Mouse (Mus musculus) MEL (cell line): Measurements from ENCODE around the gene Cc2d1a. TPM values are rescaled to one million over a fixed set of nuclear protein-coding genes. Genes with fewer than 3 reads are reported as not detected.
A peak's percentile ranks its signal among the peaks of the same experiment; 100 is the strongest.

Experiments
- DNase-seq: peaks from one replicate; pipeline ENCODE4 v3.0.0; 2011; ENCODE audit warnings: low read depth, low spot score
- H3K27ac ChIP-seq: 2 replicates; pipeline ENCODE4 v1.5.1; 2012; ENCODE audit warnings: low read depth, mild to moderate bottlenecking, control low read depth, low read length, moderate library complexity; ENCODE audit not compliant: control insufficient read depth
- H3K27me3 ChIP-seq, 2 experiments: fragments of 150-350 bp in 1 of 2; sonication (generic) in 1 of 2; 2 replicates each; pipeline ENCODE4 v1.6.1; 2012; ENCODE audit warnings: low read length in 2 of 2, mild to moderate bottlenecking in 2 of 2, improper control_type of control experiment in 1 of 2, moderate library complexity in 1 of 2; ENCODE audit not compliant: insufficient read depth in 2 of 2, control insufficient read depth in 1 of 2
- H3K36me3 ChIP-seq, 2 experiments: 2 replicates each; pipeline ENCODE4 v1.6.1; 2012 to 2014; ENCODE audit warnings: low read length in 2 of 2, improper control_type of control experiment in 1 of 2, inconsistent platforms in 1 of 2, mild to moderate bottlenecking in 1 of 2; ENCODE audit not compliant: insufficient read depth in 2 of 2, control insufficient read depth in 1 of 2
- H3K4me1 ChIP-seq, 2 experiments: fragments of 150-350 bp in 1 of 2; sonication (generic) in 1 of 2; 2 replicates each; pipeline ENCODE4 v1.6.1; 2012; ENCODE audit warnings: low read length in 2 of 2, improper control_type of control experiment in 1 of 2, mild to moderate bottlenecking in 1 of 2; ENCODE audit not compliant: insufficient read depth in 2 of 2, control insufficient read depth in 1 of 2
- H3K4me3 ChIP-seq, 2 experiments: fragments of 150-350 bp in 1 of 2; sonication (generic) in 1 of 2; 2 replicates each; pipeline ENCODE4 v1.5.1; 2012; ENCODE audit warnings: low read depth in 2 of 2, low read length in 2 of 2, mild to moderate bottlenecking in 2 of 2, moderate library complexity in 2 of 2, control low read depth in 1 of 2, improper control_type of control experiment in 1 of 2; ENCODE audit not compliant: control insufficient read depth in 1 of 2, insufficient read depth in 1 of 2
- H3K79me2 ChIP-seq: 2 replicates; pipeline ENCODE4 v1.6.1; 2012; ENCODE audit warnings: mild to moderate bottlenecking, low read length, moderate library complexity; ENCODE audit not compliant: control insufficient read depth, poor library complexity, insufficient read depth
- H3K9ac ChIP-seq: 2 replicates; pipeline ENCODE4 v1.6.1; 2012; ENCODE audit warnings: low read depth, mild to moderate bottlenecking, control low read depth, low read length, moderate library complexity; ENCODE audit not compliant: control insufficient read depth, poor library complexity, severe bottlenecking
- H3K9me3 ChIP-seq: fragments of 150-350 bp; sonication (generic); replicated peaks from 2 replicates; pipeline ENCODE4 v1.6.1; 2012; ENCODE audit warnings: mild to moderate bottlenecking, low read length, improper control_type of control experiment, moderate library complexity; ENCODE audit not compliant: insufficient read depth
- CTCF ChIP-seq, 3 experiments: IDR thresholded peaks in 2 of 3; conservative IDR thresholded peaks in 1 of 3; 2 replicates each; pipeline ENCODE4 v1.5.1; 2011 to 2012; ENCODE audit warnings: low read length in 3 of 3, low read depth in 2 of 3, mild to moderate bottlenecking in 2 of 3, improper control_type of control experiment in 1 of 3, inconsistent platforms in 1 of 3, mixed read lengths in 1 of 3, moderate library complexity in 1 of 3; ENCODE audit not compliant: control insufficient read depth in 1 of 3, insufficient read depth in 1 of 3, poor library complexity in 1 of 3, severe bottlenecking in 1 of 3
- E2F4 ChIP-seq: IDR thresholded peaks from 2 replicates; pipeline ENCODE4 v1.6.1; 2011; ENCODE audit warnings: low read depth, low read length, improper control_type of control experiment, borderline replicate concordance
- EP300 ChIP-seq, 2 experiments: IDR thresholded peaks; 2 replicates each; pipeline ENCODE4 v1.6.1; 2011; ENCODE audit warnings: improper control_type of control experiment in 2 of 2, low read length in 2 of 2, low read depth in 1 of 2, mild to moderate bottlenecking in 1 of 2
- ETS1 ChIP-seq: IDR thresholded peaks from 2 replicates; pipeline ENCODE4 v1.6.1; 2012; ENCODE audit warnings: low read depth, mild to moderate bottlenecking, inconsistent platforms, low read length, improper control_type of control experiment, moderate library complexity
- HCFC1 ChIP-seq: IDR thresholded peaks from 2 replicates; pipeline ENCODE4 v1.6.1; 2012; ENCODE audit warnings: low read depth, mild to moderate bottlenecking, inconsistent platforms, low read length, improper control_type of control experiment, moderate library complexity
- JUND ChIP-seq: IDR thresholded peaks from 2 replicates; pipeline ENCODE4 v1.6.1; 2011; ENCODE audit warnings: low read depth, mild to moderate bottlenecking, improper control_type of control experiment, low read length
- MAX ChIP-seq: IDR thresholded peaks from 2 replicates; pipeline ENCODE4 v1.6.1; 2011; ENCODE audit warnings: low read length, improper control_type of control experiment
- MAZ ChIP-seq: IDR thresholded peaks from 2 replicates; pipeline ENCODE4 v1.6.1; 2012; ENCODE audit warnings: low read depth, mild to moderate bottlenecking, inconsistent platforms, low read length, improper control_type of control experiment
- MXI1 ChIP-seq: IDR thresholded peaks from 2 replicates; pipeline ENCODE4 v1.6.1; 2011; ENCODE audit warnings: mild to moderate bottlenecking, low read depth, low read length, improper control_type of control experiment
- NELFE ChIP-seq: IDR thresholded peaks from 2 replicates; pipeline ENCODE4 v1.6.1; 2011; ENCODE audit warnings: low read depth, low read length, improper control_type of control experiment
- POLR2A ChIP-seq, 2 experiments: IDR thresholded peaks; 2 replicates each; pipeline ENCODE4 v1.6.1; 2011 to 2012; ENCODE audit warnings: low read length in 2 of 2, mild to moderate bottlenecking in 2 of 2, control low read depth in 1 of 2, improper control_type of control experiment in 1 of 2, low read depth in 1 of 2, moderate library complexity in 1 of 2; ENCODE audit not compliant: control insufficient read depth in 1 of 2, insufficient read depth in 1 of 2, poor library complexity in 1 of 2
- POLR2AphosphoS5 ChIP-seq: IDR thresholded peaks from 2 replicates; pipeline ENCODE4 v1.6.1; 2012; ENCODE audit warnings: low read depth, borderline replicate concordance, mild to moderate bottlenecking, inconsistent platforms, low read length, moderate library complexity, mixed read lengths
- SIN3A ChIP-seq: IDR thresholded peaks from 2 replicates; pipeline ENCODE4 v1.6.1; 2012; ENCODE audit warnings: low read length, improper control_type of control experiment, inconsistent platforms
- TBP ChIP-seq: IDR thresholded peaks from 2 replicates; pipeline ENCODE4 v1.8.0; 2011; ENCODE audit warnings: low read depth, low read length, improper control_type of control experiment
- TCF12 ChIP-seq: IDR thresholded peaks from 2 replicates; pipeline ENCODE4 v1.6.1; 2014; ENCODE audit warnings: low read depth, mild to moderate bottlenecking, inconsistent platforms, low read length, improper control_type of control experiment, moderate library complexity
- UBTF ChIP-seq: IDR thresholded peaks from 2 replicates; pipeline ENCODE4 v1.6.1; 2012; ENCODE audit warnings: low read depth, mild to moderate bottlenecking, inconsistent platforms, low read length, improper control_type of control experiment, moderate library complexity, borderline replicate concordance; ENCODE audit not compliant: insufficient read depth
- USF1 ChIP-seq: IDR thresholded peaks from 2 replicates; pipeline ENCODE4 v1.6.1; 2014; ENCODE audit warnings: low read depth, mild to moderate bottlenecking, inconsistent platforms, low read length, improper control_type of control experiment, moderate library complexity
- ZKSCAN1 ChIP-seq: IDR thresholded peaks from 2 replicates; pipeline ENCODE4 v1.6.1; 2012; ENCODE audit warnings: low read depth, mild to moderate bottlenecking, inconsistent platforms, low read length, improper control_type of control experiment, moderate library complexity
- polyA plus RNA-seq, 2 experiments: library from polyadenylated mRNA; stranded (reverse) in 1 of 2; unstranded in 1 of 2; fragments of >175 nt in 1 of 2; fragments of >200 nt in 1 of 2; gene quantifications; 2 replicates each; pipeline versions ENCODE4 v1.2.1 to v1.2.4; 2012; ENCODE audit warnings: low replicate concordance in 2 of 2, low read depth in 1 of 2; ENCODE audit not compliant: insufficient read length in 2 of 2, insufficient read depth in 1 of 2, missing spikeins in 1 of 2
- total RNA-seq: library from RNA; depleted of rRNA; stranded (reverse); fragments of 300-350 nt; gene quantifications from 2 replicates; pipeline ENCODE4 v1.2.3, GENCODE M21; 2012

Cc2d1a gene
- total and polyA plus RNA-seq, 3 experiments = 9.1 to 18.7 TPM; not detected in 1

DNA sequence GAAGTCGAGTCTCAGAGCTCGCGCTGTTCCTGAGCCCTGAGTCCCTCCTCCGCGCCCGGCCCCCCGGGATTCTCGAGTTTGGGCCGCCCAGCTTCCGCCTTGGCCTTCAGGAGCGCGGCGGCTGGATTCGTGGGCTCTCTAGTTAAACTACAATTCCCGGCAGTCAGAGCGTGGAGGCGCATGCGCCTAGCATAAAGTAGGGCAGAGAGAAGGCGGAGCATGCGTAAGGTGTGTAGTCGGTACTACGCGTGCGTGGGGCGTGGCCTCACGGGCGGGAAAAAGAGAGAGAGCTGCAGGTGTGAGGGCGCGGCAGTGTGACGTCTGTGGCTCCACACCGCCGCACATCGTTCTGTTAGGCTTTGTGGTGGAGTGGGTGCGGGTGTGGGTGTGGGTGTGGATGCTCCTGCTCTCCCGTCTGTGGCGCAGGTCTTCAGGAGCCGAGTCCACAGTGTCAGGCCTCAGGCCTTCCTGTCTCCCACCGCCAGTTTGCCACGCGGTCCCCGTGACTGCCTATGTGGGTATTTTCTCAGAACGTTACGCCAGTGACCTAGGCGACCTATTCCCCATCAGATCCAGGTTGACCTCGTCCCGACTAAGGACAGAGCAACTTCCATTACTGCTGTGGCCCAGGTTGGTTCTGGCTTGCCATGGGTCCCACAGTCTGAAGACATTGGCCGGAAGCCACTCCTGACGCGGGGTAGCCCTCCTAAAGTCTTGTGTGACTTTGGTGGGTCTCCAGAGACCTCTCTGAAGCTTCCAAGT is at the start of gene Cc2d1a, which contains the start of gene 4930432K21Rik (continued):
- TF ChIP-seq CTCF (IDR thresholded peaks at IDR 0.05 in 2 of 3, conservative IDR thresholded peaks at IDR 0.05 in 1 of 3; ENCODE audit: control insufficient read depth in 1 of 3, insufficient read depth in 1 of 3, low read depth in 2 of 3, low read length in 3 of 3, poor library complexity in 1 of 3, severe bottlenecking in 1 of 3) = no peak
- TF ChIP-seq E2F4 = peak; percentile 92
- TF ChIP-seq POLR2A (IDR thresholded peaks at IDR 0.05; ENCODE audit: control insufficient read depth in 1 of 2, insufficient read depth in 1 of 2, low read depth in 1 of 2, low read length in 2 of 2, poor library complexity in 1 of 2) = peak in 1 of 2 experiments; percentile 62; a peak in 2 of 4 replicates
- TF ChIP-seq USF1 = no peak

DNA sequence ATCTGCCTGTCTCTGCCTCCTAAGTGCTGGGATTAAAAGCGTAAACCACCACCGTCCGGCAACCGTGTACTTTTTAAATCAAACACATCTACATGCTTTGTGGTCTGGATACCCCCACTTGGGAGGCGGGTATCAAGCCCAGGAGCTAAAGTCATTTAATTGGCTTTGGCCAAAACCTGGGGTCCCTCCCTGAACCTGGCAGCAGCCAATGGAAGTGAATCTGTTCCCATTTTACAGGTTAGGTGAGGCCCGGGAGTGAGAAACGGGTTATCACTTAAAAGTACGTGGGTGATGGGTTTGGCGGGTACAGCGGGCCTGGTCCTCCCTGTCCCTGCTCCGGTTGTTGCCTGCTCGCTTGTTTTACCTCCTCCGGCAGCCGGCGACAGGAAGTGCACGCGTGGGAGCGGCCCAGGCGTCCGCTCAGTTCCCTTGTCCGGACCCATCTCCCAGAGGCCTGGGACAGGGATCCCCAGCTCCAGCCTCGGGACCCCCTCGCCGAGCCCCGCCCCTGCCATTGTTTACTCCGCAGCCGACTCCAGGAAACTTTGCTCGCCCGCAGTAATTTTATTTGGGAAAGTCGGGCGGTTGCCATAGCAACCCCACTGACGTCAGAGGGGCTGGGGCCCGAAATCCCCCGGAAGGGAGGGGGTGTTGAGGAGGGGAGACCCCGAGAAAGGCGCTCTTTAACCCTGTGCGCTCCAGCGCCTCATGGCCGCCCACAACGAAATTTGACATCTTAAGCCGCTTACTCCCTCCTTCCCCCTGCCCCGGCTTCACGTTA is 49.6 kb upstream of the Cc2d1a start:
- H3K27ac ChIP-seq = peak overlapping the region; percentile 44
- peak; percentile 68 for DNase-seq
- H3K27me3 ChIP-seq = no peaks in the 10 kb centered on the region
- peak overlapping the region; percentile 65 for H3K9ac ChIP-seq
- peaks cover 3% of the 10 kb centered on the region; the same call in 1 of the 2 replicates for H3K79me2 ChIP-seq
- H3K4me1 ChIP-seq = peaks cover 1 to 24% of the 10 kb centered on the region in 2 experiments
- peaks cover 0 to 7% of the 10 kb centered on the region in 2 experiments; a peak in 2 of 4 replicates for H3K36me3 ChIP-seq
- H3K9me3 ChIP-seq = no peaks in the 10 kb centered on the region
- TF ChIP-seq MXI1 = no peak
- peak; percentile 39 for TF ChIP-seq HCFC1
- peak; percentile 68; the same call in 1 of the 2 replicates for TF ChIP-seq MAZ
- no peak for TF ChIP-seq ZKSCAN1
- TF ChIP-seq SIN3A = no peak; the same call in 1 of the 2 replicates
- peak overlapping the region; percentile 58 to 68 for H3K4me3 ChIP-seq

DNA sequence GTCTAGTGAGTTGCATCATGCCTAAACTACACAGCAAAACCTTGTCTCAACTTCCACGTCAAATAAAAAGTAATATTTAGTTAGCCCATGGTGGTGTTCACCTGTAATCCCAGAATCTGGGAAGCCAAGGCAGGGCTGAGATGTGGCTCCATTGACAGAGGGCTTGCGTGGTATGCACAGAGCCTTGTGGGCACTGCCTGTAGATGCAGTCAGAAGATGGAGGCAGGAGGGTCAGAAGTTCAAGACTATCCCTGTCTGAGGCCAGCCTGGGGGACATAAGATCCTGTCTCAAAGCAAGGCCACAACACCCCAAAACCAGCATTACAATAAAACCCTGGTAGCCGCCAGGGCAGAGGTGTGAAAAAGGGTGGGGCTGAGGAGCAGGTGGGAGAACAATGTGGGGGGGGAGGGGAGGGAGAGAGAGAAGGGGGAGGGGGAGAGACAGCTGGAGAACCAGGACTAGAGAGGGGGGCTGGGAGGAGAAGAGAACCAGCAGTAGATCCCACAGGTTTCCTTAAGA is 46.5 kb upstream of the Cc2d1a start:
- H3K79me2 ChIP-seq = peaks cover 1% of the 10 kb centered on the region; the same call in 1 of the 2 replicates
- H3K4me1 ChIP-seq = peaks cover 4 to 21% of the 10 kb centered on the region in 2 experiments
- no peak overlapping the region for H3K9ac ChIP-seq
- TF ChIP-seq TCF12 = no peak
- TF ChIP-seq POLR2A (IDR thresholded peaks at IDR 0.05; ENCODE audit: control insufficient read depth in 1 of 2, insufficient read depth in 1 of 2, low read depth in 1 of 2, low read length in 2 of 2, poor library complexity in 1 of 2) = no peak
- no peak for TF ChIP-seq UBTF
- TF ChIP-seq ETS1 = no peak
- no peak for TF ChIP-seq MAX
- no peak for TF ChIP-seq EP300 (IDR thresholded peaks at IDR 0.05; ENCODE audit: low read depth in 1 of 2, low read length in 2 of 2)
- no peak for TF ChIP-seq ZKSCAN1
- TF ChIP-seq SIN3A = no peak
- no peak for TF ChIP-seq TBP
- no peak for TF ChIP-seq USF1
- no peak for TF ChIP-seq NELFE
- TF ChIP-seq CTCF (IDR thresholded peaks at IDR 0.05 in 2 of 3, conservative IDR thresholded peaks at IDR 0.05 in 1 of 3; ENCODE audit: control insufficient read depth in 1 of 3, insufficient read depth in 1 of 3, low read depth in 2 of 3, low read length in 3 of 3, poor library complexity in 1 of 3, severe bottlenecking in 1 of 3) = no peak
- TF ChIP-seq JUND = no peak
- no peak for TF ChIP-seq POLR2AphosphoS5
- TF ChIP-seq MXI1 = no peak
- H3K36me3 ChIP-seq = peaks cover 0 to 8% of the 10 kb centered on the region in 2 experiments; a peak in 2 of 4 replicates
- no peaks in the 10 kb centered on the region for H3K9me3 ChIP-seq
- DNase-seq = no peak
- H3K27ac ChIP-seq = no peak overlapping the region
- H3K27me3 ChIP-seq = no peaks in the 10 kb centered on the region
- no peak overlapping the region for H3K4me3 ChIP-seq
